Mouse (Mus musculus): ENCODE measurements at regions not wholly inside any gene's neighbourhood (a gene's known extent, or its start where the extent isn't known, plus 50 kb on each side); places are given as distances from the start of the nearest gene placed in this dataset.
A peak's percentile ranks its signal among the peaks of the same experiment; 100 is the strongest.

DNA sequence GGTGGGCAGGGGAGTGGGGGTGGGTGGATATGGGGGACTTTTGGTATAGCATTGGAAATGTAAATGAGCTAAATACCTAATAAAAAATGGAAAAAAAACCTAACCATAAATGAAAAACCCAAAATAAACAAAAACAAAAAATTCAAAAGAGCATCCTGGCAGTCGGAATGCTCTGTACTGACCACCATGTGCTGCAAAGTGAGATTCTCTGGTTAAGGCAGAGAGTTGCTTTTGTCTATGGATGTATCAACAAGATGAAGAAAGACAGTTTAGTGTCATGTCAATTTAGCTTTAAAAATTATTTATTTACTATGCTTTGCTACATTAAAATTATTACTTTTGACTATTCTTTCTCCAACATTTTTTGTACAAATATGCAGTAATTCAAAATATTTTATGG is 88.5 kb downstream of the E330014E10Rik start:
- no peak for DNase-seq

DNA sequence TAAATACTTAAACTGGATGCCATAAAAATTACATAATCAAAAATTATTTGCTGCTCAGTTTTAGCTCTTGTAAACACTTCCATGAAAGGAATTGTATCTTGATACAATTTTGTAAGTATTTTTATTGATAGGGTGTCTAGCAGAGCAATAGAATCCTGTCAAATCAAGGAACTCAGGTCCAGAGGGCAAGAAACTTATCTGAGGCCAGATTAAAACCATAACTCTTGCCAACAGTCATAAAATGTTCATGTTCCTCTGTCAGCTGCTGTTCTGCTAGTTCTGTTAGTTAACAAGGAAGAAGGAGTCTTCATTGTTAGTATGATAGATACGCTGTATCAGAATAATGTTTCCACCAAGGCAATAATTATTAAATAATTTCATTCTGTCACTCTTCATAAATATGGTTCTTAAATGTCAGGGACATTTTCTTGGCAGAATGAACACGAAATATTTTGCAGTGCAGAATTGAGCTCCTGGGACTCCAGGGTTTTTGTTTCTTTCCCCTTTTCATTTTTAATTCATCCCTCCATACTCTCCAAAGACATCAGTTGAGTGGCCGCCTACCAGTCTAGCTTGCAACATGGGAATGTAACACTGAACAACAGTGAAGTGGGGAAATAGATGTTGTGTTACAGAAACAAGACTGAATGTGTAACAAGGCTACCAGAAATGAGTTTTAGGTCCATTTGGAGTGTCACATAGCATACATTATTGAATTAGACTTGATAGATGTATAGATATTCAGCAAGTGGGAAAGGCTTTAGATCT is 89.1 kb downstream of the E330014E10Rik start:
- DNase-seq = no peak

DNA sequence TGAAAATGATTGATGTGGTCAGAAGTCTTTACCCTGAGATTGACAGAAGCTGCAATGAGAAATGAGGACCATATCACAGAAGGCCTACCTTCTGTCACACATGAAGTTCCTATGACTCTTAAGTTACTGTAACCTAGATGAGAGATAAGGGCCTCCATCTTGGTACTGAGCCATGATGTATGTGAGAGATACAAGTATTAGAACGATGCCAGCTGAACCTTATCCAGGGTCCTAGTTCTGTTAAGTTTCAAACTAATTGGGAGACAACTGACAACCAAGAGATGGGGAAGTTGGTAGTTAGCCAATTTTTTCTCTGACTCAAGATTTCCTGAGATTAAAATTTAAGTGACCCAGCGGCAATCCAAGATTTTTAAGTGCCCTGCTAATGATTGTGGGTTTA is 89.7 kb downstream of the E330014E10Rik start:
- no peak for DNase-seq

DNA sequence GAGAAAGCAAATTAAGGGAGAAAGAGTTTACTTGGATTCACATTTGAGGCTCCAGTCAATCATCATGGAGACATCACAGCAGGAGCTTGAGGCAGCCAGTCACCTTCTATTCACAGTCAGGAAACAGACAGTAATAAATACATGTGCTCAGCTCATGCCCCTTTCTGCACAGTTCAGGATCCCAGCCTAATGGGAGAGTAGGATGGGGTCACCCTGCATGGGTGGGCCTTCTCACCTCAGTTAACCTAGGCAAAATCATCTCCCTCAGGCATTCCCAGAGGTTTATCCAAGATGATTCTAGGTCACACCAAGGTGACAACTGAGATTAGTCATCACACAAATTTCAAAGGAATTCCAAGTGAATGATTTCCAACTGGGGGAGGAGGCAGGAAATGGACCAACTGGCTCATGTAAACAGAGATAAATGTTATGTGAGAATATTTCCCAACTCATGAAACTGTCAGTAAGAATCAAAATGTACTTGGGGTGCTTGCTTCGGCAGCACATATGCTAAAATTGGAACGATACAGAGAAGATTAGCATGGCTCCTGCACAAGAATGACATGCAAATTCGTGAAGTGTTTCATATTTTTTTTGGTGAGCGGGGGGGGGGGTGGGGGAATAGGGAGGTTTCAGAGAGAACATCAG is 89.8 kb upstream of the Cxcl13 start:
- DNase-seq = no peak

DNA sequence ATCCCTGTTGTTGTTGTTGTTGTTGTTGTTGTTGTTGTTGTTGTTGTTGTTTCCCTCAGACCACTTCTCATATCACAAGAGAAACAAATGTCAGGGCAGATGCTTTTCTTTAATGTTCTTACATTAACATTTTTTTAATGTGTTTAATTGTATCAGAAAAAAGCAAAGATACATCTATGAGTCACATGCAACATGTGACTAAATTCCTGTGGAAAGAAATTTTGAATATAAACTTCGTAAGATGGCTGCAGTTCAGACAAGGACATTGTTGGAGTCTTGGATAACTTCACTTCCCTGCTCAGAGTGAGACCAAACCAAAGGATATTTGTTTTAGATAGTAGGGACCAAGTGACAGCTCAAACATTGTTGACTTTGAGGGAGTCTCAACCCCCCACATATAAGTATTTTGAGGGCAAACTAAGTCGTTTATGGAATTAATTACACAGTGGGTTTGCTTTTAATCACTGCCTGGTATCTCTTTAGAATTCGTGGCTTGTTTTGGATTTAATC is 86.4 kb upstream of the Cxcl13 start:
- DNase-seq = no peak

DNA sequence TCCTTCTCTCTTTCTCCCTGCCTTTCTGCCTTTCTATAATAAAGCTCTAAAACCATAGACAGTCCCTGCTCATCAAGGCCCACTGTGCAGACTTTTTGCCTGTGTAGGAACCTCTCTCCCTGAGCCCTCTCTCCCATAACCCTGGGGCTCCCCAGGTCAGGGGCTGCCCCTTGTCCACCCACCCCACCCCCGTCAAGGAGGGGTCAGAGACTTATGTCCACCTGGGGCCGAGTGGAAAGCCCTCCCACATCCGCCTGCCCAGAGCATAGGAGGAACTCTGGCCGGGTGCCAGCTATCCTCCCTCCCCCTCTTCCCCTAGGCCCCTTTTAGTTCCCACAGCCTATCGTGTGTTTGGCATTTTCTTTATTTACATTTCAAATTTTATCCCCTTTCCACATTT is 81.8 kb upstream of the Cxcl13 start:
- DNase-seq = peak; percentile 4

DNA sequence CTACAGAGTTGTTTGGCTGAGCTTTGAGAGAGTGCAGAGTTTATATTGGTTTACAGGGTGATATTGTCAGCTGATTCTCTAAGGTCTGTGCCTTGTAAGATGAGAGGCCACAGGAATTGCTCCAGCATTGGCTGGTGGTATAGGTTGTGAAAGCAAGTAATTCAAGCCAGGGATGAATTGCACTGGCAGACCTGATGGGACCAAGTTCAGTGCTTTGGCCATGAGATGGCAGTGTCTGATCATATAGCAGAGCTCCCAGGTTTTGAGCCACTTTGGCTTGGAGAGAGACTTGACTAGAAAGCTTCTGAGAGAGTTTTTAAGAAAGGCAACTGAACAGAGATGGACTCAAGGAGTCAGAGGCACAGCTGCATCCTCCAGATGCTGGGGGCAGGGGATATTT is 75.8 kb upstream of the Cxcl13 start:
- DNase-seq = peak; percentile 55

Data from right cerebral cortex, postnatal 14 days (tissue).